Mouse (Mus musculus) frontal cortex, postnatal 14 days (tissue): ENCODE measurements around the gene Ntrk2.

Source experiments
- DNase-seq, 2 experiments: peaks; one replicate each; pipeline ENCODE4 v3.0.0; 2022; ENCODE audit warnings: low spot score in 2 of 2

Gene Ntrk2

GRCm38 (mm10) chr13:58924486-58924885 is 118.1 kb downstream of the Ntrk2 start:
- DNase-seq: no peak

GRCm38 (mm10) chr13:58927186-58927585 is 120.8 kb downstream of the Ntrk2 start:
- DNase-seq: no peak

DNA sequence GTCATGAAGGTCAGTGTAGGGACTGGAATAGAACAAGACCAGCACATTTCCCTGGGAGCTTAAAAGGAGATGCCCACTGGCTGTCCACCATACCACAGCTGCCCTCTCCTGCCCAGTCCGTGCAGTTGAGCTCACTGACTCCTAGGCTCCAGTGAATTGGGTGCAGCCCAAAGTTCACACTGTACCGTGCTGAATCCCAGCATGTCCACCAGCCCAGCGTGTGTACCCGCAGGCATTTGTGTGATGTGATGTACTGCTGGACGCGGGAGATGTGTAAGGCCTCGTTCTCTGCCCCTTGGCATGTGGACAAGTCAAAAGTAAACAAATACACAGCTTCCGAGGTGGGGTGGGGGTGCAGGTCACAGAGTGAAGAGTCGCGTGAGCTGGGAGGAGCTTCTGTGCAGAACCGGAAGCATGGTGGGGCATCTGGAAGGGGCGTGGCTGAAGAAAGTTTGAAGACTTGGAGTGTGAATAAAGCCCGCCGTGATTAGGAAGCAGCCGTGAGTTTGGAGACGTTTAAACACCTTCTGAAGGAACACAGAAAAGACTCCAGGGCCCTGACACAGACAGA is 121.4 kb downstream of the Ntrk2 start:
- DNase-seq: no peak

DNA sequence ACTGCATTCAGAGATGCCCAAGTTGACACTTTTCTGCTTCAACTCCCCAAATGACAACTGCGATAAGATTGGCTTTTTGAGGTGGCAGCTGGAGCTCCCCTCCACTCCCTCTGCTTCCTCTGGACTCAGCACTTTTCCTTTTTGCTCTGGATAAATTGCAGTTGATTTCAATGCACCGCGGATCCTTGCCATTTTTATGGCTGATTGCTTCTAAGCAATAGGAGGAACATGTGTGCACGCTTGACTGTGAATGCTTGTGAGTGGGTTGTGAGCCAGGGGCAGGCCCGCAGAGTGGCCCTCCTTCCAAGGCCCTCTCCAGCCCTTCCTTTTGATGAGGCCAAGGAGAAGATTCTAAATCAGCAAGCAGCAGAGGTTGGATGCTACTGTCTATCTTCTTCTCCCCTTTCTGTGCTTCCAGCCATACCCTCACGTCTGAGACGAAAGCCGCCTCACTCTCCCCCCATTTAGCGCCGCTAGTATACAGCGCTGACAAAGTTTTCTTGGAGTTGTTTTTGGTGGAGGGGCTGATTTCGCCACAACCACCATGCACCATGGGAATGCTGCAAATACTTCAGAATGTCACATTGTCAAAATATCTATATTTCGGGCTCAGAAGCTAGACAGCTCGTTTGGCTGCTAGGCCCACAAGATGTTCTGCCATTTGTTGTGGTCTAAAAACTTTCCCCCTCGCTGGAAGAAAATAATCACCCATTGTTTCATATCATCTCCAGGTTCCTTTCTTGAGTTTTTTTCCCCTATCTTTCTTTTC is 122.5 kb downstream of the Ntrk2 start:
- no peak for DNase-seq

DNA sequence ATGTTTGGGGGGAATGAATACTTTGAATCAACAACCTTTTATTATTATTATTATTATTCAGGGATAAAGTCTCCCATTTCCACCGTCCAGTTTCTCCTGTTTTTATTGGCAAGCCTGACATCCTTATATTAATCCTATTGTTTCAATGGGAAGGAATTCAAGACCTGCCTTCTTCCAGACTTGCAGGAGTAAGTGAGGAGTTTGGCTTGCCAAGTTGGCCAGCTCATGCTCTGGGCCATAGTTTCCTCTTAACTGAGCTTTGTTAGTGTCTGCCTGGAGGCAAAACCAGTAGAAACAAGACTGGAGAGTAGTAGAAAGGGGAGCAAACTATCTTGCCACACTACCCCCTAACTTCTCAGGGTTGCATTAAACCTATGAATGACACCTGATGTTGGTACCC is 123.8 kb downstream of the Ntrk2 start:
- DNase-seq: no peak

DNA sequence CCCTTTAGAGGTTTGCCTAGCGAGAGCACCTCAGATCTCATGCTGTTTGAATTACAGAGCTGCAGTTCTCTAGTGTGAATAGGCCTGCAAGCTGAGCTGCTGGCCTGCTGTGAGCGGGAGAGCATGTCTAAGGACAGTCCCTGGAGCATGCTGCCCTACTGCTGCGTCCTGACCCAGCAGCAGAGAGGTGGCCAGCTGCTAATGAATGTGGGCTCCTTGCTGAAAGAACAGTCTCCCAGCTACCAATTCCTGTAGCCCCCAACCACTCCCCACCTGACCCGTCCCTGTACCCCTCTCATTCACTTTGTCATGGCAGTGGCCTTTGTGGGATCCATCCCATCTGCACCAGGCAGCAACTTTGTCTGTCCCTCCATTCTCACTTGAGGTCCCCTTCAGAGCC is 126.8 kb downstream of the Ntrk2 start:
- no peak for DNase-seq

DNA sequence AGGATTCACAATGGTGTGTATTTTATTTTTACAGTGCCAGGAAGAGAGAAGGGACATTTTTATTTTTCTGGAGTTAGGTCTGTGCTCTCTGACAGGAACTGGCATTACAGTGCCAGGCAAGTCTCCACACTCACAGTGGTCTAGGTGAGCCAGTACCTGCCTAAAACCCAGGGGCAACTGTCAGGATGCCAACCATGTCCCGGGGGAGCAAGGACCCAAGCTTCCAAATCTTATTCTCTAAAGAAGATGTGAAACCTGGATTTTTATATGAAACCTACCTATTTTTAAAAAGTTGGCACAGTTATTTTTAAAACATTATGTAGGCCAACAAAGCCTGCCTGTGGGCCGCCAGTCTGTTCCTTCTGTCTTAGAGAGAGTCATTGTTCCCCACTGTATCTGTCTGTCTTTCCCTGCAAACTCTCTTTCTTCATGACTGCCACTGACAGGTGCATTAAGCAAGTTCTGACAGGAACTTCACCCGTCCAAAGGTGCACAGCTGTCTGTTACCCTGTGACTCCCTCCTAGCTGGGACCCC is 128.3 kb downstream of the Ntrk2 start:
- no peak for DNase-seq

GRCm38 (mm10) chr13:58935956-58936495 is 129.7 kb downstream of the Ntrk2 start:
- no peak for DNase-seq

DNA sequence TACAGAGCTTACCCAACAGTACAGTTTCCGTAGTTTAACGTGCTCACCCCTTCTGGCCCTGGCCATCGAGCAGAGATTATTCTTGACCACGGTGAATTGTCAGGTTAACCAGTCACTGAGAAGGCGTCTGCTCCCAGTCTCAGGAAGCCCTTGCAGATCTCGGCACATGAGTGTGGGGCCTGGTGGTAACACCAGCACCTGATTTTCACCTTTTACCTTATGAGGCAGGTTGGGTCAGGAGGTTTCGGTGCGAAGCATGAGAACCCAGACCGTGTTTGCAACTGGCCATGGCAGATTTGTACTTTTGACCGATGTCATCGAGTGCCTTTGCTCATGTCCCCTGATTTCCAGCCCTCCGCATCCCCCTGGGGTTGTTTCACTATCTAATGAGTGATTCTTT is 131.5 kb downstream of the Ntrk2 start:
- no peak for DNase-seq

DNA sequence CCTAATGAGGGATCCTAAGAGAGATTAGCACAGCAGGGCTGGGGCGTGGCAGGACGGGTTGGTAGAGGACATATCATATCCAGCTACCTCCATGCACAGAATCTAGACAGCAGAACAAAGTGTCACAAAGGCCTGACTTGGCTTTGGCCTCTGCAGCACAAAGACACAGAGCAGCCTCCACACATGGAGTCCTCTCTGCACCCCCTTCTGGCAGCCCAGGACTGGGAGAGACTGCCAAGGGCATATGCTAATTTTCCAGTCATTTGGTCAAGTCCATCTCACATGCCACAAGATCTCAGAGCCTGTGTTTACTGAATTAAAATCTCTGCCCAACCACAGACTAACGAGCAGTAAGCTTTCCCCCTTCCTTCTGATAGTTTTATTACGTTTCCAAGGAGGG is 132.1 kb downstream of the Ntrk2 start:
- DNase-seq: no peak

- DNase-seq: no peak
Measured at GRCm38 (mm10) chr13:58940208-58940607, 133.8 kb downstream of the Ntrk2 start.

DNA sequence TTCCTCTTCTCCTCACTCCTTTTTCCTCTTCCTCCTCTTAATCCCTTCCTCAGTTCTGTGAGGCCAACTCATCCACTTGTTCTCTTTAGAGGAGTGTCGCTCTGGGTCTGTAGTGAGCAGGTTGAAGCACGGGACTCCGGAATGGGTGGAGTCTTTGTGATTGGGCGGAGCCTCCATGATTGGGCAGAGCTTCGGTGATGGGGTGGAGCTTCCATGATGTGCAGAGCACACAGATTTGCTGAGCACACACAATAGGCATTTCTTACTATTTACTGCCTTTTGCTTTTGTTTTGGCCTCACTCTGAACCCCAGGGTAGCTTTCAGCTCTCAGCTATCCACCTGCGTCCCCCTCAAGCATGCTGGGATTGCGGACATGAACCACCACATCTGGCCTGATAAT is 134.4 kb downstream of the Ntrk2 start:
- no peak for DNase-seq

DNA sequence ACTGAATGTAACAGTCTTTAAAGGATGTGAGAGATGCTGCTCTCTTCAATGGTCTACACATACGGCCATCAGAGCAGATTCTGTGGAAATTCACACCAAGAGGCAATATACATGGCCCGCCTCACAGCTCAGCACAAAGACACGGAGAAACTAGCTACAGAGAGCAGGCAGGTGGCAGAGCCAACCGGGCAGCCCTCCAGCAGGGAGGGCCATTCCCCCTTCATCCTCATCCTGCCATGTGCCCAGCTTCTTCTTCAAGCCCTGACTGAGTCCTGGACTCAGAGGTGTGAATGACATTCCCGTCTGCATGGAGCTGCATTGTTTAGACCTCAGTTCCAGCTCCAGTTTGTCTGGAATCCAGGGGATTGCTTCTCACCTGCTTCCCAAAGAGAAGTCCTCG is 139.4 kb downstream of the Ntrk2 start:
- no peak for DNase-seq

- no peak for DNase-seq
Measured at GRCm38 (mm10) chr13:58946589-58946988, 140.2 kb downstream of the Ntrk2 start.

- DNase-seq: no peak
Measured at GRCm38 (mm10) chr13:58947056-58947455, 140.7 kb downstream of the Ntrk2 start.

DNA sequence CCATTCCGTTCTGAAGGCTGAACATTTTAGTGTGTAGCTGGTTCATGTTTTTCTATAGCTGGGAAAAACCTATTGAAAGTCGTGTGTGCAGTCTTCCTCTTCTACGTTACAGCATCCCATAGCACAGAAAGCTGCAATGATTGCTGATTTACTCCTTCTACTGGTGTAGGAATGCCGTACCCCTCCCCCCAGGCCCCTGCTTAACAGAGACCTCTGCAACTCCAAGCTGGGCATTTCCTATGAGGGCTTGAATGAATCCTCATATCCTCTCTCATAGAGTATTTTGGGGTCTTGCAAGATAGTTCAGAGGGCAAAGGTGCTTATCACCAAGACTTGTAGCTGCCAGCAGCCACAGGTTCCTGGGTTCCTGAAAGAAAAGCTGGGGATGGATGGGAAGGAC is 148.0 kb downstream of the Ntrk2 start:
- no peak for DNase-seq

DNA sequence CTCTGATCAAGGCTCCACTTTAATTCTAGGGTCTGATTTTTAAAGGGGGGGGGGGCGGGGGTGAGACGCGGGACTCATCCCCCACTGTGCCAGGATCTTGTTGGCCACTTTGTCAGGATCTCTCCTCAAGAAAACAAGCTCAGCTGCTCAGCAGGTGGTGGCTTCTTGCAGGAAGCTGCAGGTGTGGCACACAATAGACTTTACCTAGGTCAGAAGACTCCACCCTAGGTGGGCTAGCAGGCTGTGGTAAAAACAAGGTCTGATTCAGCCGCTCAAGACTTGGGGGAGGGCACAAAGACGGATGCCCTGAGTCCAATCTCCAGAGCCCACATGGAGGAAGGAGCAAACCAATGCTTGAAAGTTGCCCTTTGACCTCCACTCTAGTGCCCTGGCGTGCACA is 148.4 kb downstream of the Ntrk2 start:
- no peak for DNase-seq

GRCm38 (mm10) chr13:58955237-58955777 is 148.9 kb downstream of the Ntrk2 start:
- DNase-seq: no peak

DNA sequence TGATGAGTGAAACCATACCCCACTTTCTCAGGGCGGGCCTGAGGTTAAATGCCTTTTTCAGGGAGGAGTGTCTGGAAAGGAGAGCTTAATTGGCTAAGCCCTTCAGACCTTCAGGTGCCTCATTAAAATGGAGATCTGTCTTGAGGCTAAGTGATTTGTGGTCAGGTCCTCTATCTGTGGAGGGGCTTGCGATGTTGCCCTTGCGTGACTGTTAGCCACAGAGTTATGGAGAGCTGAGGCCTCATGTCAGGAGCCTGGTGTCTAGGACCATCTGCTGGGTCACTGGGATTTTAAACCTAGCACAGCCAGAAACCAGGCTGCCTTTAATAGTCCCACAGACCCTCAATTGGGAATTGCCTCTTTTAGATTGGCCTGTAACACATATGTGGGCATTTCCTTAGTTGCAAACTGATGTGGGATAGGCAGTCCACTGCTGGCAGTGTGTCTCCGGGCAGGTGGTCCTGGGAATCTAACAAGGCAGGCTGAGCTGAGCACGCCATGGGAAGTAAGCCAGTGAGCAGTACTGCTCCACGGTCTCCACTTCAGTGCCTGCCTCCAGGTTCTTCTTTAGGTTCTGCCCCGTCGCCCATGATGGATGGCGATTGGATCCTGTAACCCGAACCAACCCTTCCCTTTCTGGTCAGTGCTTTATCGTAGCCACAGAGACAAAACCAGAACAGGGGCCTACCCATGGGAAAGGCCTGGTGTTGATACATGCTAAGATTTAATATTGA is 152.0 kb downstream of the Ntrk2 start:
- no peak for DNase-seq

DNA sequence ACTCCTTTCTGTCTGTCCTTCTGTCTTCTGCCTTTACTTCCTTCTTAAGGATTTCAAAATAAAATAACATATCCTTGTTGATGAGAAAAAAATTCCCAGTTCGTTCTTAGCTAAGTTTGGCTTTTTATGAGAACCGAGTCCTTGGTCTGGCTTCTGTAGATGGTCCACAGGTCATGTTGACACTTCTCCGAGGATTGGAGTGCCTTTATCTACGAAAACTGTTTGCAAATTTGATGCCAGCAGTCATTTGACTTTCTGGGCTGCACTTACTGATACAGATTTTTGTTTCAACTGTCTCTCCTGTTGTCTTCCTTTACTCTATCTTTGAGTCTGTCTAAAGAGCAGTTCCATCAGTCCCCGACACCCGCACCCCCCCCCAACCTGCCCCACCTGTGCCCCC is 154.0 kb downstream of the Ntrk2 start:
- no peak for DNase-seq

DNA sequence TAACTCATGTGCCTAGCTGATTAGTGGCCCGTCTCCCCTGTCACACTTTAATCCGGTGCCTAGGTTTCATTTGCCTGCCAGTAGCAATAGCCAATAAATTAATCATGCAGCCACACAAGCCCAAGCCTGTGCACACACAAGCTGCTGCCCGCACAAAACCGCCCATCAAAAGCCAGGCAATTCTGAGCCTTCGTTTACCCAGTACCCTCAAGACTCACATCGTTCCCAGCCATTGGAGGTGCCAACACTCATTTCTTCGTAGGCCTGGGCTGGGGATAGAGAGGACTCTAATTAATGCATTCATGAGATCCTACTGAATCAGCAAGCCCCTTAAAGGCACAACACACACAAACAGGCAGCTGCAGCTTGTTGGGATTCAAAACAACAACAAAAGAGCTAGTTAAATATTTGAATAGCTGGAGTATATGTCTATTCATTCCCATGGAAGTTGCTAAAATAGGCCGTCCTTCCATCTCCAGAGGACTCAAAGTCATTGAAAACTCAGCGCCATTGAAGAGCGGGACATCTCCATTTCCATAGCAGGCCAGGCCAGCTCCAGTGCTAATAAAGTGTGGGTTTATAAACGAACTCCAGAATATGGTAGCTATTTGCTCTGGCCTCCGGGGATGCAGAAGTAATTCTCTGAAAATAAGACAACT is 158.5 kb downstream of the Ntrk2 start:
- no peak for DNase-seq

DNA sequence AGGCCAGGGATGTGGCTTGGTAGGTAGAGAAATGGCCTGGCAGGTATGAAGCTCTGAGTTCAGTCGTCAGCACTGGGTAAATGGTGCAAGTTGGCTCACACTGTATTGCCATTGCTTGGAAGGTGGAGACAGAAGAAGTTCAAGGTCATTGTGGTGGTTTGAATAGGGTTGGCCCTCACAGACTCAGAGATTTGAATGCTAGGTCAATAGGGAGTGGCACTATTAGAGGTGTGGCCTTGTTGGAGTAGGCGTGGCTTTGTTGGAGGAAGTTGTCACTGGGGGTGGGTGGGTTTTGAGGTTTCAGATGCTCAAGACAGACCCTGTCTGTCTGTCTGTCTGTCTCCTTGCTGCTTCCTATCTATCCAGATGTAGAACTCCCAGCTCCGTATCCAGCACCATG is 159.5 kb downstream of the Ntrk2 start:
- DNase-seq: no peak
